Mouse (Mus musculus) MN1 (cell line): Measurements from ENCODE around the gene Cst12.
"Not testable (repeated sequence)": the region's sequence is repeated elsewhere in the genome, so short reads cannot be mapped to it uniquely, and the experiment has no call there.

Experiments used
- DNase-seq: peaks from one replicate; pipeline ENCODE4 v3.0.0-alpha.2; 2016; ENCODE audit warnings: low spot score

Gene Cst12

DNA sequence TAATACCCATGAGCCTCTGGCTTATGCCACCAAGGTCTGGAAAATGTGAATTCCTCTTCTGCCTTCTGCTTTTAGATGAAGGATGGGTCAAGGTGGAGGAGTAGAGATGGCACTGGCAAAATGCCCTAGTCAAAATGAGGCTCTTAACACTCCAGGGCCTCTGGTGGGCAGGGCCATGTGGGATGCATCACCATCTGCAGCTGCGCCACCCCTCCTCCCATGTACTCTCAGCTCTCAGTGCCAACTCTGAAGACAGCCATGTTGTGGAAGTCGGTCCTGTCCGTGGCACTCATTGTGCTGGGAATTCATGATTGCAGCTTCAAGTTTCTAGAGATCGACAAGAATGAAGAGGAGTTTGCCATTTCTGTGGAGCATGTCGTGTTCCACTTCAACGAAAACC, at the start of gene Cst12:
Gene Cst12 (plus strand): TSS at position 220 of the 400 bp plus-strand sequence.
- DNase-seq, result no peak

DNA sequence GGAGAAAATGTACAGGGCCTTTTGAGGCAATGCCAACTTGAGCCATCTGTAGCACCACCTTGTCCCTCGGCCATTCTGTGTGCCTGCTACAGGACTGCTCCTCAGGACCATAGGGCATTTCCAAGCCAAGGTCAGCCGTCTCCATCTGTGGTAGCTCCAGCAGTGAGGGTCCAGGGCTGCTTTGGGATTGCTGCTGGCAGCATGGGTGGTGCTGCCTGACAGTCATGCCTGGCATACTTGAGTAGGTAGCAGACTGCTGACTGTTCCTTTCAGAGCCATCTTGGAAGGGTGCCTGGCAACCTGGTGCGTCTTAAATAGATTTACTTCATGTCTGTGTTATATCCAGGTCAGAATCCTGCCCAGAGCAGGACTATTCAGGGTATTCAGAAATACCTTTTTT, 46.2 kb upstream of the Cst12 start:
- DNase-seq, result peak; percentile 62

- DNase-seq, result no peak
These were observed 45.2 kb upstream of the Cst12 start for GRCm38 (mm10) chr2:148743846-148744407.

- DNase-seq, result no peak
These were observed 39.1 kb upstream of the Cst12 start, which contains the start of gene Cstl1 for GRCm38 (mm10) chr2:148750058-148750457. Gene Cstl1 (plus strand): TSS chr2:148750358.

GRCm38 (mm10) chr2:148751893-148752813, 37.0 kb upstream of the Cst12 start:
- DNase-seq, result peak; percentile 88

GRCm38 (mm10) chr2:148754310-148754846, 34.8 kb upstream of the Cst12 start:
- DNase-seq, result no peak

DNA sequence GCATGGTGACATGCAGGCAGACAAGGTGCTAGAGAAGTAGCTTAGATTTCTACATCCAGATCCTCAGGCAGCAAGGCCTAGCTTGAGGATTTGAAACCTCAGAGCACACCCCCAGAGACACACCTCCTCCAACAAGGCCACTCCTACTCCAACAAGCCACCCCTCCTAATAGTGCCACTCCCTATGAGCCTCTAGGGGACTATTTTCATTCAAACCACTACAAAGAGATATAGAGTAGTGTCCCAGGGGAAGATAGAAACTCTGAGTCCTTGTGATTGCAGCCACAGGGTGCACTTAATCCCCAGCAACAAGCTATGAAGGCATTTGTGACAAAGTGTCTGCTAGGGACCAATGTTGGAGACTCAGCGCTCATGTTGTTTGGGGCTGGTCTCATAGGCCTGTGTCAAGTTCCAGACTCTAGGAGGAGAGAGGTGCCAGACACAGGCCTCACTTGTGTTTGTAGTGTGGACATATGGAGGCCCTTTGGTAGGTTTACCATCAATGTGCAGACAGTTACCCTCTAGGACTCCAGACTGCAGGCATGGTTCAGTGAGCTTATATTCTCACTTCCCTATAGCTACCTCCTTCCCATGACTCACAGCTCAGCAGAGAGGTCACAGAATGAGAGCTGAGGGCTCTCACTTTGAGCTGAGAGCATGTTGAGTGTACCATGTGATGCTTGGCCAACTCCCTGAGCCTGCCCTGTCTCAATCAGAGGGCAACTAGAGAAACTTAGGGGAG, 25.3 kb upstream of the Cst12 start:
- no peak for DNase-seq

GRCm38 (mm10) chr2:148771397-148771796, 17.8 kb upstream of the Cst12 start, which contains the start of gene Cst11:
Gene Cst11 (minus strand): TSS chr2:148771497.
- DNase-seq, result not testable (repeated sequence)

DNA sequence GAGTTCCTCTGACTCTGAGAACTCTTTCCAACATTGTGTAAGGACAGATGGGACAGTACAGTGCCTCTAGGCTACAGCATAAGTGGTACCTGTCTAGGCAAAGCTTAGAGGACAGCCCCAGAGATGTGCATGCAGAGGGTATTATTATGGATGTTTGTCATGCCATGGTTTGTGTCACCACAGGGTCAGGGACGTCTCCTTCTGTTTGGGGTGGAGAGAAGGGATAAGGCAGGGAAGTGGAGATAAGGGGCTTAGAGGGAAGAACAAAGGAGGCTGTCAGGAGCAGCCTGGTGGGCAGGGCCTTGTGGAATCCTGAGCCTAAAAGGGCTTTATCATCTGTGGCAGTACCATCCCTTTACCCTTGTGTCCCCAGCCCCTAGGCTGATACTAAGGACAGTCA, 7.5 kb upstream of the Cst12 start, which contains the start of gene 8030411F24Rik:
Gene 8030411F24Rik (plus strand): TSS at position 301 of the 400 bp plus-strand sequence.
- DNase-seq, result no peak

- no peak for DNase-seq
These were observed 9.3 kb downstream of the Cst12 start, which contains the start of gene Cst8 for GRCm38 (mm10) chr2:148798485-148798884. Gene Cst8 (plus strand): TSS chr2:148798785.

GRCm38 (mm10) chr2:148801491-148801921, 12.3 kb downstream of the Cst12 start:
- no peak for DNase-seq

DNA sequence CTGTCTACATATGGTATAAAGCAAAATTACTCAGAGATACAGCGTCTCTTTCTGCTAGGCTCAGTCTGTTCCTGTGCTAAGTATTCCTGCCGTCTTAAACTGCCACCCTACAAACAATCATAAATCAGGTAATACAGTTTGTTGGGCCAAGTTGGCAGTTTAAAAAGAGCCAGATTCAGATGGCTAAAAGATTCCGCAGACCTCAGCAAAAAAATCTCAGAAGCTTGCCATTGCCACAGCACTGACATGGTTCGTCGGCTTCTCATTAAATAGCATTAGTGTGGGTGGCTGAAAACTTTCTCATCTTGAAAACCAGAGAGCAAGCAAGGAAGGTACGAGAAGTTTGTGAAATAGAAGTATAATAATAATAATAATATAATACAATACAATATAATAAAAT, 17.5 kb downstream of the Cst12 start:
- no peak for DNase-seq

DNA sequence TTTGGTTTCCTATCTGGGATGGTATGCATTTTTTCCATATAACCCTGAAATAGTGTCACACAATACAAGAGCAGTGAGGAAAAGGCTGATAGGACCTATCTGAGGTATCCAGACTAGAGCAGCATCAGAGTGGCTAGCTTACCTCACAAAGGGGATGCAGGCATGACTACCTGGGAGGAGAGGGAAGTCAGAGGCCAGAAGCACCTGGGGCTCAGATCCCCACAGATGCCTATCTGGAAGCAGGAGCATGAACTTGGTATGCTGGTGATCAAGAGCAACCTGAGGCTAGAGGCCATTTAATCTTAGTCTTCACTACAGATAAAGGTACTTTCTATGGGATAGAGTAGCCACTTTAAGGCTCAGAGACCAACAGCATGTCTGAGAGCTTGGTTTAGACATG, 30.7 kb downstream of the Cst12 start, which contains the start of gene Cst13:
Gene Cst13 (plus strand): TSS at position 173 of the 400 bp plus-strand sequence.
- no peak for DNase-seq

GRCm38 (mm10) chr2:148825986-148826385, 36.8 kb downstream of the Cst12 start:
- DNase-seq, result no peak

DNA sequence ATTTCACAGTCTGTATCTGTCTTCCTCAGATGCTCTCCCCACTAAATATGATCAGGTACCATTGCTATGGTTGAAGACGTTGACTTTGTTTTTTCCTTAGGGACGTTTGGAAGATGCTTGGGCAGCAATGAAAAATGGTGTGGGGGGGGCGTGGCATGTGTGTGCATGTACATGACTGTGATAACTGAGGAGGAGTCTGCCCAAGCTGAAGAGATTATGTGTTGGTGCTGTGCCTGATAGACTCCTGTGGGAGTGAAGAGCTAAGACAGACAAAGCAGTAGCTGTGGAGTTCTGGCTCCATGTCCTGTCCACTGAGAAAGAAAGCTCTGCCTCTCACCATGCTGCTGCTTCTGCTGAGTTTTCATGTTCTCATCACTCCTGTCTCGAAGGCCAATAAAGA, 45.8 kb downstream of the Cst12 start, which contains the start of gene Cst9:
Gene Cst9 (plus strand): TSS at position 236 of the 400 bp plus-strand sequence.
- no peak for DNase-seq

DNA sequence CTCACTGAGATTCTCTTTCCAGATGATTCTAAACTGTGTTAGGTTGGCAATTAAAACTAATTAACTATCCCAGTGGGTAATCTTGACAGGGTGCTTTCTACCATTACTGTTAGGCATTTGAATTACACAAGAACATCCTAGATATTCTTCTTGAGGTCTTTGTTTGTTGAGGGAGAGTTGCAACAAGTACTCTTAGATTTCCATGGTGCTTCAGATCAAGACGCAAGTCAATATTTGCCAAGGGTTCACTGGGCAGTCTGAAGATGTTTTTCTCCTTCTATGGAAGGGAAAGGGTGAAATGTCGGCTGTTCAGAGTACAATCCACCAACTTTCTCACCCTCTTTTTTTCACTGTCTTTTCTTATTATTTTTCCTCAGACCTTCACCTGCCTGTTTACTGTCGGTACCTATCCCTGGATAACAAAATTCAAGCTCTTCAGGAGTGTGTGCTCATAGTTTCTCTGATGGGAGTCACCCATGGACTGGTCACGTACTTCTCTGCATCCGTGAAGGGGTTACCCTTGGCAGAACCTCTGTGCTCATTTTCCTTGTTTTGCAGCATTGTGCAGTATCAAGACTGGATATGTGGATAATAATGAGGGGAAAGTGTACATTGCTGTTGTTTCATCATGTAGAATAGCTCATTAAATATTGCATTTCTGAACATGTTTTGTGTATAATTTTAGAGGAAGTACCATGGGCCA, 49.1 kb downstream of the Cst12 start:
- no peak for DNase-seq

- no peak for DNase-seq
These were observed 50.1 kb downstream of the Cst12 start for GRCm38 (mm10) chr2:148839224-148839623.
